Mouse (Mus musculus): ENCODE data around the gene Rpl27.

DNA sequence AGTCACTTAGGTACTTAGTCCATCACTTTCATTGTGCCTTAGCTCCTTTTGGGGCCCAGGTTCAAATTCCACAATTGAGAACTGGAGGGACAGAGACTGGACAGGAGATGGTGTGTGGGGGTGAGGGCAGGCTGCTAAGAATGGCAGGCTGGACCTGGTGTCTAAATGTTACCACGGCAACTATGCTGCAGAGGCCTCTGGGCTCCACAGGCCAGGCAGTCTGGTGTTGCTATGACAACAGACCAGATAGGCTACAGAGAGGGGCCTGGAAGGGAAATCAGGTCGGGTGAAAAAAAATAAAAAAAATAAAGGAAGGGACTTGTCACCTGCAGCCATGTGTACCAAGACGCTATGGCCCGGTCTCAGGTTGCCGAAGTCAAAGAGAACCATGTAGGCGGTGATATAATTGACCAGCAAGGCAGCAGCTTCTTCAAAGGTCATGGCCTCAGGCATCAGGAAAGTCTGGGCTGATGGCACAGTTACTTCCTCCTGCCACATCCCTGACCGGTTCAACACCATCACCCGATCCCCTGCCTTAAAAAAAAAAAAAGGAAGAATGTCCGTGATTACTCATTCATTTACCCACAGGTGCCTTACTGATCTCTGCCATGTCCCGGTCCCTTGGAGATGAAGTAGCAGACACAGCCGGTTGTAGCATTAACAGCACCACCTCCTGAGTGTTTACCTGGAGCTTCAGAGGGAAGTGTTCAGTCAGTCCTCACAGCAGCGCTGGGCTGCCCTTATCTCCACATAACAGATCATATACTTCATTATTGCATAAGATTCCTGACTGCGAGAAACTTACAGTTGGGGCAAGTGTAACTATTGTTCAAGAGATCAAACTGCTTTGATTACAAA lies 20.7 kb downstream of the Rpl27 start:
- TF ChIP-seq CTCF (IDR thresholded peaks at IDR 0.05; ENCODE audit: low read depth) (no peak), EP300 (optimal IDR thresholded peaks at IDR 0.05) (no peak)
